Mouse (Mus musculus) left cerebral cortex, adult 8-10 months (tissue): ENCODE data around the gene Kcna7. TPM values are rescaled to one million over a fixed set of nuclear protein-coding genes. Genes with fewer than 3 reads are reported as not detected.
"Not testable (repeated sequence)": the region's sequence is repeated elsewhere in the genome, so short reads cannot be mapped to it uniquely, and the experiment has no call there.

Experiments
- DNase-seq, 2 experiments: peaks; one replicate each; pipeline ENCODE4 v3.0.0; 2022; ENCODE audit warnings: low spot score in 2 of 2
- total RNA-seq, 4 experiments: library from RNA; stranded (reverse); gene quantifications; 2 replicates each; pipeline ENCODE4 v1.2.4; 2022

The Kcna7 gene
- total RNA-seq: under 1 TPM in 1 of 4 experiments, not detected in 3; 0.14 TPM

DNA sequence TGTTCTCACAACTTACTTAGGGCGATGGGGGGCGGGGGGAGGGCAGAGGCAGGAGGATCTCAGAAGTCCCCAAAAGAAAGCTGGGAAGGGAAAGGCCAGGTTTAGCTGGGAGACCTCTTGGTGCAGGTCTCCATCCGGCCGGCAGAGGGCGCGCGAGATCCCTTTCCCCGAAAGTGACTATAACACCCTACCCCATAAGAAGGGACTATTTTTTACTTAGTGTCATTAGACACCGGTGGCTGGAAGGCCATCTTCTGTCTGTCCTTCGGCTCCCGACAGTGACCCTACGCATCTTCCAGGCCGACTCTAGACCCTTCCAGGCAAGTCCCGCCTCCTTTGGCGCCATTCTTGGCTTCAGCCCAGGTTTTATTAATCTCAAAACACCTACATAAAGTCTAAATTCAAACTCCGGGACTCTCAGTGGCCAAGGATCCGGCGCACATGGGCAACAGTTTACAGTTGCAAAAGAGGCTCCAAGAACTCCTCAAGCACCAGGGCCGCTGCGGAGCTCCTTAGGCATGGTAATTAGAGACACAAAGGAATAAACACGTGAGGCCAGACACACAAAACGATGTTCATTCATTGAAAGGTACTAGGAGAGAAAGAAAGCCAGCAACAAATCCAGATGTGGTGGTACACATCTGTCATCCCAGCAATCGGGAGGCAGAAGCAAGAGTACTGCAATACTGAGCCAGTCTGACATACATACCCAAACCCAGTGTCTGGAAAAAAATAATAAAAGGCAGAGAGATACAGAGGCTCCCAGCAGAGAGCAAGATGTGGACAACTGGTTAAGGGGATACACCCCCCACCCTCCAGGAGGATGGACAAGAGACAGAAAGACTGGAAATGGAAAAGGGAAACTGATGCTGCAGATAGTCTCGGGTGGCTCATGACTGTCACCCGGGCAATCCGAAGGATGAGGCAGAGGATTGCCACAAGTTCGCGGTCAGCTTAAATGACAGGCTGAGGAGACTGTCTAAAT is at the start of gene Kcna7:
Kcna7 (plus strand) TSS at position 563 of the 985 bp plus-strand sequence.
- DNase-seq: peak in 1 of 2 experiments; percentile 67

DNA sequence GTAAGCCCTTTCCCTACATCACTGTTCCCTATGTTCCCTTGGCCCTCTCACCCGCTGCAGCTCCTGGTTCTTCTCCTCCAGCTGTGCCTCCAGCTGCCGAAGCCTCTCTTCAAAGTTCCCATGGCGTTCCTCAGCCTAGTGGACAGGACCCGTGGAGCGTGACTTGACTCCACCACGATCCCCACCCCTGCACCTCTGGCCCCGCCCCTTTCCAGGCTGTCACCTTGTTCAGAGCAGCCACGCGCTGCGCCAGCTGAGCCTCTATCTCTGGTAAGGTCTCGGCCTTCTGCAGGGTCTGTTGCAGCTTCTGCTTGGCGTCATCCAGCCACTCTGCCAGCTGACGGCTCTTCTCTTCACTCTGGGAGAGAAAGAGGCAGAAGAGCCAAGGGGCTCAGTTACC is 49.4 kb upstream of the Kcna7 start:
- no peak for DNase-seq

- not testable (repeated sequence) for DNase-seq
Measured at GRCm38 (mm10) chr7:45359081-45359480, 46.4 kb upstream of the Kcna7 start.

GRCm38 (mm10) chr7:45360404-45361125 is 44.9 kb upstream of the Kcna7 start:
- DNase-seq: no peak

DNA sequence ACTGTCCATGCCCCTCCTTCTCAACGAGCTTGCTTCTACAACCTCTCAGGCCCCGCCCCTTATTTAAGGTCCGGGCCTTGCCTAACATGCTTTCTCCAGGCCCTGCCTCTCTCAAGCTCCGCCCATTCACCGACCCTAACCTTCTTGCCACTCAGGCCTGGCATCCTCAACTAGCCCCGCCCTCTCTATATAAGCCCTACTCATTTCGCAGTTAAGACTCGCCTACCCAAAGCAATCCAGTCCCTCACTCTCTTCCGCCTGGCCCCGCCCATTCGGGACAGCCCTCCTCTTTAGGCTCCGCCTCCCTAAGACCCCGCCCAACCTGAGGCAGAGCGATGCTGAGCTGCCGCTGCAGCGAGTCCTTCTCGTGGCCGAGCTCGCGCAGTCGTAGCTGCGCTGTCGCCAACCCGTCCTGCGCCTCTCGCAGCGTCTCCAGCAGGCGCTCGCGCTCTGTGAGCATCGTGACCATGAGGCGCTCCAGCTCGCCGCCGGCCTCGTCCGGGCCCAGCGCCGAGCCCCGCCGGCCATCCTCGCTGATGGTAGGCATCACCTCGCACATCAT is 44.1 kb upstream of the Kcna7 start:
- peak; percentile 68 to 83 for DNase-seq

DNA sequence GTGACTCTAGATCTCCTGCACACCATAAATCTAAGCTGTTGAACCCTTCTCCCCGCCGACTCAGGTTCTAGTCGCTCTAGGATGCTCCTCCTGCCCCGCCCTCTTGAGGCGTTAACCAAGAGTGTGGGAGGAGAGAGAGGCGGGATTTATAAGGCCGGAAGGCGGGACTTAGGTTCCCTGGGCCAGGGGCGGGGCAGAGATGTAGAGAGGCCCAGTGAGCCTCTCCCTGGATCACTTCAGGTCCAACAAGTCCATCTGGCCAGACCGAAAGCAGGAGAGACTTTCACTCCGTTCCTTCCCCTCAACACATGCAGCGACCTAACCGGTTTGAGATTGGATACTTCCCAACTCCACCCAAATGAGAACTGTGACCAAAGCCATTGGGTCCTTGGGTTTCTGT is 42.7 kb upstream of the Kcna7 start:
- DNase-seq: no peak

DNA sequence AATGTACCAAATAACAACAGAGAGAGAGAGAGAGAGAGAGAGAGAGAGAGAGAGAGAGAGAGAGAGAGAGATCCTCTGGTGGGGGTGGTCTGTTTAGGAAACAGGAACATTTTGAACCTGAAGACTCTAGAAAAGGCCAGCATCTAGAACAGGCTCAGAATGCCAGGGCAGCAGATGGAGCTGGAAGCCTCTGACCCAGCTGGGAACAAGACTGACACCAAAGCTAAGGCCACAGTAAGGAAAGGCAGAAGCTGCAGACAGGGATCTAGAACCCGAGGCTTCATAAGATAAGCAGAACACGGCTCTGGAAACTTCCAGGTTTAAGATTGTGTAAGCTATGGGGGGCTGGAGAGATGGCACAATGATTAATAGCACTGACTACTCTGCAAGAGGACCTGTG is 41.5 kb upstream of the Kcna7 start:
- DNase-seq: no peak

GRCm38 (mm10) chr7:45365742-45366651 is 39.5 kb upstream of the Kcna7 start:
- DNase-seq: no peak

DNA sequence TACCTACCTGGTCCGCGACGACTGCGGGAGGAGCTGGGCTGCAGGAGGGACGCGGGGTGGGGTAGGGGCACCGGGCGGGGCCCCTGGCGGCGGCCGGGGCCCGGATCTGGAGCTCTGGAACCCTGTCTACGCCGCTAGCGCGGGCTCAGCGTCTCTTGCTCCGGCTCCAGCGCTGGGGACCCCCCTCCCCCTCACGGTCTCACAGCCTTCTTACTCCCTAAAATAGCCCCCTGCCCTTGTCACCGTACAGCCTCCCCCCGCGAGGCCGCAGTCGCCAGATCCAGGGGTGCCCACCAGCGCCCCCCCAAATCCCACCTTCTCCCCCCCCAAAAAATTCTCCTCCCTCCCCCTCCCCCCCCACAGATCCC is 38.8 kb upstream of the Kcna7 start, which contains the start of gene Ppfia3:
Ppfia3 (minus strand) TSS at position 368 of the 368 bp plus-strand sequence.
- DNase-seq: peak in 1 of 2 experiments; percentile 58

GRCm38 (mm10) chr7:45367020-45367880 is 38.2 kb upstream of the Kcna7 start:
- DNase-seq: peak; percentile 96 to 98

DNA sequence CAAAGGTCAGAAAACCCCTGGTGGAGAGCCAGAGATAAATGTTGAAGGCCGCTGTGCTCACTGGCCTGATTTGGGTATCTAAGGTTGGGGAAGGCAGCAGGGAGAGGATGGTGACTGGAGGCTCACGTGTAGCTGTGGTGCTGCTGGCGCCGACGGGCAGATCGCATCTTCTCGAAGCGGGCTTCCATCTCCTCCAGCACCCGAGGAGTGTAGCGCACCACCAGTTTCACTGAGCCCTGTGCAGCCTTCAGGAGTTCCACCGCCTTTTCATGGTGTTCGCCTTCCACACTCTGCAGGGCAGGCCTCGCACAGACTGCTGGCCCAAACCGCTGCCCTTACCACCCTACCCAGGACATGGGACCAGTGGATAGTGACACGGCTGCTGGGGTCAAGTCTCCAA is 37.3 kb upstream of the Kcna7 start:
- DNase-seq: no peak

- DNase-seq: no peak
Measured at GRCm38 (mm10) chr7:45369022-45369745, 36.3 kb upstream of the Kcna7 start.

- DNase-seq: peak; percentile 27 to 62
Measured at GRCm38 (mm10) chr7:45369836-45370474, 35.5 kb upstream of the Kcna7 start.

- DNase-seq: peak; percentile 80 to 94
Measured at GRCm38 (mm10) chr7:45370475-45371311, 34.8 kb upstream of the Kcna7 start, which contains the start of gene Lin7b. TSS of gene Lin7b (minus strand) at chr7:45370583.

GRCm38 (mm10) chr7:45372371-45372770 is 33.1 kb upstream of the Kcna7 start:
- DNase-seq: no peak

- DNase-seq: no peak
Measured at GRCm38 (mm10) chr7:45374620-45375019, 30.8 kb upstream of the Kcna7 start.

DNA sequence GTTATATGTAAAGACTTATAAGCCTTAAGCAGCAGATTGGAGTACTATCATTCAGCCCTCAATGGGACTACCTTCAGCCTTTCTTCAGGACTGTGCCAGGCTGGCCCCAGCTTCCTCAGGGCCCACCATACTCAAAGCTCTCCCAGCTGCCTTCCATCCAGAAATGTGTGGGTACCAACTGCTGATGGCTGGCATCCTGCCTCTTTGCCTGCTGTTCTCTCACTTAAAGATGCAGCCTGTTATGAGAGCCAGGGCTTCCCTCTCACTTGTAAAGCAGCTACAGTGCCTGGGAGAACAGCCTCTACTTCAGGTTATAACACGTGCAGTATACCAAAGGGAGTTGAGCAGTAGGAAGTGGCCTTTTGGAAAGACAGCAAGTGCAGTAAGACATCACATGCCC is 29.4 kb upstream of the Kcna7 start:
- no peak for DNase-seq

- DNase-seq: no peak
Measured at GRCm38 (mm10) chr7:45386077-45386476, 19.4 kb upstream of the Kcna7 start.
